Mouse (Mus musculus): ENCODE results near the gene Psat1. TPM values are rescaled to one million over a fixed set of nuclear protein-coding genes. Genes with fewer than 3 reads are reported as not detected.

The Psat1 gene
- polyA plus RNA-seq, 1 experiment from 2014 or later, result 61.0 TPM

Other genes starting within 250 kb of the Psat1 start
- gene Cep78, start 37.7 kb upstream of the Psat1 start, polyA plus RNA-seq (2014; fragmentation: Nextera tagmentation; extraction: Ambion mirVana), result 12.4 and 12.7 TPM in 2 replicates
- 9.2 and 10.1 TPM in 2 replicates for gene Gnaq, start 185.5 kb upstream of the Psat1 start, polyA plus RNA-seq (2014; fragmentation: Nextera tagmentation; extraction: Ambion mirVana)